Mouse (Mus musculus) frontal cortex, postnatal 14 days (tissue): ENCODE measurements around the gene Kcng4.

Experiments
- DNase-seq, 2 experiments: peaks; one replicate each; pipeline ENCODE4 v3.0.0; 2022; ENCODE audit warnings: low spot score in 2 of 2

Kcng4 gene

GRCm38 (mm10) chr8:119641058-119641457, 5.6 kb upstream of the Kcng4 start:
- no peak for DNase-seq

- DNase-seq = no peak
Observed at GRCm38 (mm10) chr8:119639798-119640197, 4.3 kb upstream of the Kcng4 start.

GRCm38 (mm10) chr8:119638261-119638660, 2.8 kb upstream of the Kcng4 start:
- DNase-seq = no peak

GRCm38 (mm10) chr8:119637381-119637780, 1.9 kb upstream of the Kcng4 start:
- no peak for DNase-seq

GRCm38 (mm10) chr8:119636766-119637165, 1.3 kb upstream of the Kcng4 start:
- DNase-seq = no peak

- no peak for DNase-seq
Observed at GRCm38 (mm10) chr8:119635958-119636357, 478 bp upstream of the Kcng4 start.

- DNase-seq = no peak
Observed at GRCm38 (mm10) chr8:119634616-119635336, 704 bp downstream of the Kcng4 start.

GRCm38 (mm10) chr8:119632909-119633308, 2.6 kb downstream of the Kcng4 start:
- no peak for DNase-seq

GRCm38 (mm10) chr8:119632246-119632645, 3.2 kb downstream of the Kcng4 start:
- no peak for DNase-seq

GRCm38 (mm10) chr8:119630841-119631240, 4.6 kb downstream of the Kcng4 start:
- DNase-seq = no peak

GRCm38 (mm10) chr8:119627613-119628359, 7.7 kb downstream of the Kcng4 start:
- no peak for DNase-seq

- no peak for DNase-seq
Observed at GRCm38 (mm10) chr8:119627199-119627598, 8.3 kb downstream of the Kcng4 start.

- DNase-seq = no peak
Observed at GRCm38 (mm10) chr8:119625788-119626187, 9.7 kb downstream of the Kcng4 start.

GRCm38 (mm10) chr8:119624916-119625315, 10.6 kb downstream of the Kcng4 start:
- DNase-seq = no peak

GRCm38 (mm10) chr8:119623744-119624143, 11.7 kb downstream of the Kcng4 start:
- no peak for DNase-seq

- no peak for DNase-seq
Observed at GRCm38 (mm10) chr8:119623061-119623460, 12.4 kb downstream of the Kcng4 start.

GRCm38 (mm10) chr8:119622555-119622954, 12.9 kb downstream of the Kcng4 start:
- DNase-seq = no peak

- no peak for DNase-seq
Observed at GRCm38 (mm10) chr8:119620848-119621465, 14.5 kb downstream of the Kcng4 start.

GRCm38 (mm10) chr8:119620116-119620840, 15.2 kb downstream of the Kcng4 start:
- DNase-seq = no peak

- DNase-seq = no peak
Observed at GRCm38 (mm10) chr8:119618887-119619286, 16.6 kb downstream of the Kcng4 start.

- DNase-seq = no peak
Observed at GRCm38 (mm10) chr8:119617586-119617985, 17.9 kb downstream of the Kcng4 start.

- DNase-seq = no peak
Observed at GRCm38 (mm10) chr8:119616811-119617210, 18.7 kb downstream of the Kcng4 start.
